Mouse (Mus musculus): ENCODE data around the gene Btbd16.

Gene Btbd16

GRCm38 (mm10) chr7:130864711-130865110 lies 90.8 kb downstream of the Btbd16 start:
- DNase-seq (ENCODE audit: low spot score in 2 of 2), result no peak

DNA sequence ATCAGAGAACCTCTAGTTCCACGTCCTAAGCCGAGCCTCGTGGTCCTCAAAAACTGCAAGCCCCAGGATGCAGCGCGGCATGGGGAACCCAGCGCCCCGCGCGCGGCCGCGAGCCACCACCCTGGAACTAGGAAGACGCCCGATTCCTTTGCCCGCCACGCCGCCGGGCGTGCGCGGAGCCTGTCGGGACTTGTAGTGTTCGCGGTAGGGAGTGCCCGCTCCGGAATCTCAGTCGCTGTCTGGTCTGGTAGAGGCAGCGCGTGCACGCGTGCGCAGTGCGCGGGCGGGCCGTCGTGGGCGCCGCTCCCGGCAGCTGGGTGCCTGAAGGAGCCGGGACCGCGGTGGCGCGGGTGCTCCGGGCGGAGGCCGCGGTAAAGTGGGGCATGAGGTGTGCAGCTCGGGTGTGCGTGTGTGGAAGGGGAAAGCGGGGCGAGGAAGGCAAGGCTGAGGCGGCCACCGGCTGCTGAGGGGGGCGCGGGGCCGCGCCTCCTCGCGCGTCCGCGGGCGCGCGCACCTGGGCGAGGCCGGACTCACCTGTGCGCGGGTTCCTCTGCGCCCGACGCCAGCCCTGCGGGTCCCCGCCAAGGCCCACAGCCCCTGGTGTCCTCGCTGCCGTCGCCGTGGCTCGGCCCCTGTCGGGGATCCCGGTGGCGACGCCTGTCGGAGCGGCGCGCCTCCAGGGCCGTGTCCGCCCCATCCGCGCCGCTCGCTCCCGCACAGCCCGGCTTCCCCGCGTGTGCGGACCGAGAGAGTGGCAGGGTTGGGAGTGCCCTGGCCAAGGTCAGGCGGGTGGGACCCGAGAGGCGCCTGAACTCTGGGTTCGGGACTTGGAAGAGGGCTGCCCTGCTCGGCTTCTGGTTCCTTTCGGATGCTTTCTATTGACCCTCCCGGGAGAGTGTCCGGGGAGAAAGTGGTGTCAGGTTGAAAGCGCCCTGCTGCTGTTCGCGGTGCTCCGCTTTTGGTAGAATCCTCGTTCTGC lies 92.0 kb downstream of the Btbd16 start, which contains the start of gene Plekha1:
Plekha1 (plus strand) TSS at position 144 of the 979 bp plus-strand sequence.
- DNase-seq (ENCODE audit: low spot score in 2 of 2), result peak; percentile 98 to 100

DNA sequence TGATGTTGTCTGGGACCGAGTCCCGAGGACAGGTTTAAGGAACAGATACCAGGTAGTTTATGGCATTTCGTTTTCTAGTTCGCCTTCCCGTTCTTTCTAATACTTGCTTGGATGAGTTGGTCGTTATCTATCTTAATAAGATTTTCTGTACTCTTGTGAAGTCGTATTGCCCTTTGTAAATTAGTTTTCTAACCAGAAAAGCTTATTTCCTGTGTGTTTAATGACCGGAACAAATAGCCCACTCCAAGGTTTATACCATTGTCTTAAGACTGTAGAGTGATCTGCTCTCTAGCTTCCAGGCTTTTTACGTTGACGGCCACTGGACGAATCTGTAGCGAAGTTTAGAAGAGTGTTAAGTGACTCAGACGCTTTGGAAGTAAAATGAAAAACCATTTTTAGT lies 92.8 kb downstream of the Btbd16 start:
- no peak for DNase-seq (ENCODE audit: low spot score in 2 of 2)

DNA sequence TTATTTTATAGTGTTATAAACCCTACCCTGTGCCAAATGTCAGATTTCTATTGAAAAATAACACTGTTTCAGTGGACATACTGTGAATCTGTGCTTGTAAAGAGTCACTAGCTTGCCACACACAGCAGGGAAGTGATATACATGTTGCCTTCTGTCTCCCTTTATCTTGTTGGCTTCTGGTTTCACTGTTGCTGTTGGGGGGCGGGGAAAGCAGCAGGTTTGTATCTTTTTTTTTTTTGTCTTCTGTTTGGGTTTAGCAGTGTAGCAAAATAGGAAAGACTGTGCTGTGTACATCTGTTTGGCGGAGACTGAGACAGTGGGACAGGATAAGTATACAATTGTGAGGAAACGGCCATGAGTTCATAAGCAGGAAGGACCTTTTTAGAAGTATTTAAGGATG lies 93.4 kb downstream of the Btbd16 start:
- no peak for DNase-seq (ENCODE audit: low spot score in 2 of 2)

Data from heart, adult 9 months (tissue).